Mouse (Mus musculus) telencephalon, adult 2 months (tissue): Measurements from ENCODE around the gene Nf1.

Source experiments
- DNase-seq: peaks from one replicate; pipeline ENCODE4 v3.0.0-alpha.2; 2011; ENCODE audit warnings: low read depth, low spot score

Gene Nf1

GRCm38 (mm10) chr11:79460756-79461450 lies 121.4 kb downstream of the Nf1 start:
- DNase-seq, result no peak

GRCm38 (mm10) chr11:79468097-79468496 lies 128.6 kb downstream of the Nf1 start:
- DNase-seq, result peak; percentile 55

GRCm38 (mm10) chr11:79483392-79483791 lies 143.9 kb downstream of the Nf1 start:
- DNase-seq, result no peak

- DNase-seq, result no peak
Measured at GRCm38 (mm10) chr11:79483876-79484528, 144.5 kb downstream of the Nf1 start.

GRCm38 (mm10) chr11:79484721-79485120 lies 145.2 kb downstream of the Nf1 start:
- DNase-seq, result no peak

GRCm38 (mm10) chr11:79494976-79495800 lies 155.7 kb downstream of the Nf1 start:
- DNase-seq, result no peak

GRCm38 (mm10) chr11:79502917-79503316 lies 163.4 kb downstream of the Nf1 start:
- DNase-seq, result peak; percentile 79

- DNase-seq, result peak; percentile 94
Measured at GRCm38 (mm10) chr11:79503845-79504244, 164.4 kb downstream of the Nf1 start, which contains the start of gene Omg. Gene Omg, minus strand, starts transcription at chr11:79504084.

GRCm38 (mm10) chr11:79504506-79504905 lies 165.0 kb downstream of the Nf1 start:
- DNase-seq, result no peak

- no peak for DNase-seq
Measured at GRCm38 (mm10) chr11:79511970-79512369, 172.5 kb downstream of the Nf1 start.

GRCm38 (mm10) chr11:79515331-79515730 lies 175.8 kb downstream of the Nf1 start:
- DNase-seq, result no peak

GRCm38 (mm10) chr11:79515798-79516197 lies 176.3 kb downstream of the Nf1 start:
- no peak for DNase-seq

GRCm38 (mm10) chr11:79519299-79519698 lies 179.8 kb downstream of the Nf1 start:
- DNase-seq, result no peak

- peak; percentile 95 for DNase-seq
Measured at GRCm38 (mm10) chr11:79519878-79520291, 180.4 kb downstream of the Nf1 start.

- no peak for DNase-seq
Measured at GRCm38 (mm10) chr11:79520772-79521171, 181.3 kb downstream of the Nf1 start.

- no peak for DNase-seq
Measured at GRCm38 (mm10) chr11:79521930-79522329, 182.4 kb downstream of the Nf1 start.

- DNase-seq, result no peak
Measured at GRCm38 (mm10) chr11:79522944-79523343, 183.5 kb downstream of the Nf1 start.

GRCm38 (mm10) chr11:79523560-79524309 lies 184.2 kb downstream of the Nf1 start, which contains the start of gene Evi2b:
Gene Evi2b, minus strand, starts transcription at chr11:79523762.
- DNase-seq, result no peak

- no peak for DNase-seq
Measured at GRCm38 (mm10) chr11:79524310-79524575, 184.8 kb downstream of the Nf1 start.

GRCm38 (mm10) chr11:79526549-79526948 lies 187.1 kb downstream of the Nf1 start:
- DNase-seq, result no peak

GRCm38 (mm10) chr11:79527015-79527738 lies 187.7 kb downstream of the Nf1 start:
- no peak for DNase-seq
